Comparison of ENCODE assay signal across 16 mouse cellular contexts in the genomic region with DNA sequence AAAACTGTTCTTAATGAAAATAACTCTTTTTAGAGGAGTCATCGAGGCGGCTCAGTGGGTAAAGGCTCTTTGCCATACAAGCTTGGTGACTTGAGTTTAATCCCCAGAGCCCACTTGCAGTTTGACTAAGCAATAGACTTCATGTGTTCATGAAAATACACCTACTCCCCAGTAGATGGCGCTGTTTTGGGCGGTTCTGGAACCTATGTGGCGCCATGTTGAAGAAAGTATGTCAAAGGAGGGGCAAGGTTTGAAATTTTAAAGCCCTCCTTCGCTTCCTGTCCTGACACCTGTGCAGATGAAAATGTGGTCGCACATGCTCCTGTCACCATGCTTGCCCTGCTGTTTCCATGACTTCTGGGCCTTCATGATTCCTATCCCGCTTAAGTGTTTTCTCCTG. TPM values are rescaled to one million over a fixed set of nuclear protein-coding genes. Genes with fewer than 3 reads are reported as not detected.
A peak's percentile ranks its signal among the peaks of the same experiment; 100 is the strongest.
DNase-seq lines count a peak whose midpoint lies in the region; ATAC-seq and TF ChIP-seq lines count a peak whose summit lies in the region.
"Had no signal": no experiment of that assay in that cellular context is flagged by ENCODE, and none has a peak within 500 bp of the region (broad histone marks: within the 10 kb centered on the region; RNA-seq: fewer than 3 reads in every experiment).

No protein-coding gene starts in this region.

- peak; percentile 38 for TF ChIP-seq RAD21 in MEL (IDR thresholded peaks at IDR 0.05; ENCODE audit: low read depth, low read length)

- H3K9ac ChIP-seq in lung, postnatal 0 days (replicated peaks; ENCODE audit: low read depth): no peak overlapping the region
- no peak overlapping the region for H3K9ac ChIP-seq in MEL (ENCODE audit: control insufficient read depth, low read depth, low read length, poor library complexity, severe bottlenecking)
- no peak overlapping the region for H3K9ac ChIP-seq in neural tube, embryonic 15.5 days (replicated peaks)
- H3K9ac ChIP-seq: hindbrain, embryonic 15.5 days; limb, embryonic 12.5 days; neural tube, embryonic 12.5 days had no signal

- H3K4me3 ChIP-seq in lung, postnatal 0 days (ENCODE audit: low read depth, low read length): no peak overlapping the region
- H3K4me3 ChIP-seq in MEL (ENCODE audit: control insufficient read depth in 1 of 2, insufficient read depth in 1 of 2, low read depth in 2 of 2, low read length in 2 of 2): no peak overlapping the region
- H3K4me3 ChIP-seq in neural tube, embryonic 15.5 days (replicated peaks): no peak overlapping the region
- H3K4me3 ChIP-seq: hindbrain, embryonic 15.5 days; limb, embryonic 12.5 days; megakaryocyte, embryonic 14.5 days; neural tube, embryonic 12.5 days had no signal

- peak; percentile 37 for DNase-seq in heart, adult 11 months
- no peak for DNase-seq in heart, postnatal 36 days
- DNase-seq in lung, postnatal 0 days (ENCODE audit: low spot score): no peak
- DNase-seq in lung, postnatal 4 days: no peak
- peak; percentile 46 for DNase-seq in MEL (ENCODE audit: low read depth, low spot score)
- no peak for DNase-seq in frontal cortex, adult 2 months (ENCODE audit: extremely low spot score in 1 of 2, low spot score in 1 of 2)
- DNase-seq: cerebellum, postnatal 14 days had no signal

- no peaks in the 10 kb centered on the region for H3K27me3 ChIP-seq in lung, postnatal 0 days (replicated peaks; ENCODE audit: insufficient read depth, low read length)
- H3K27me3 ChIP-seq in MEL (ENCODE audit: control insufficient read depth in 1 of 2, insufficient read depth in 2 of 2, low read length in 2 of 2): no peaks in the 10 kb centered on the region
- H3K27me3 ChIP-seq in neural tube, embryonic 15.5 days (replicated peaks): no peaks in the 10 kb centered on the region
- H3K27me3 ChIP-seq: hindbrain, embryonic 15.5 days; limb, embryonic 12.5 days; neural tube, embryonic 12.5 days had no signal

- H3K4me2 ChIP-seq in lung, postnatal 0 days (replicated peaks; ENCODE audit: low read depth, low read length): no peak overlapping the region
- H3K4me2 ChIP-seq in neural tube, embryonic 15.5 days: no peak overlapping the region
- H3K4me2 ChIP-seq: hindbrain, embryonic 15.5 days; limb, embryonic 12.5 days; neural tube, embryonic 12.5 days had no signal

- no peak overlapping the region for H3K27ac ChIP-seq in lung, postnatal 0 days (ENCODE audit: low read length)
- no peak overlapping the region for H3K27ac ChIP-seq in MEL (ENCODE audit: control insufficient read depth, low read depth, low read length)
- no peak overlapping the region for H3K27ac ChIP-seq in neural tube, embryonic 15.5 days (replicated peaks)
- H3K27ac ChIP-seq: hindbrain, embryonic 15.5 days; limb, embryonic 12.5 days; neural tube, embryonic 12.5 days had no signal

- H3K36me3 ChIP-seq in lung, postnatal 0 days (ENCODE audit: insufficient read depth, low read length): no peaks in the 10 kb centered on the region
- no peaks in the 10 kb centered on the region for H3K36me3 ChIP-seq in MEL (ENCODE audit: control insufficient read depth in 1 of 2, insufficient read depth in 2 of 2, low read length in 2 of 2)
- no peaks in the 10 kb centered on the region for H3K36me3 ChIP-seq in neural tube, embryonic 15.5 days
- H3K36me3 ChIP-seq: hindbrain, embryonic 15.5 days; limb, embryonic 12.5 days; neural tube, embryonic 12.5 days had no signal

- TF ChIP-seq EP300 in lung, postnatal 0 days (IDR thresholded peaks at IDR 0.05): no peak
- TF ChIP-seq EP300 in MEL (IDR thresholded peaks at IDR 0.05; ENCODE audit: low read depth in 1 of 2, low read length in 2 of 2): no peak

- intact Hi-C loops in heart, postnatal 36 days (cut with DNase I): no loop called here

- no peaks in the 10 kb centered on the region for H3K9me3 ChIP-seq in lung, postnatal 0 days (ENCODE audit: low read length)
- no peaks in the 10 kb centered on the region for H3K9me3 ChIP-seq in MEL (replicated peaks; ENCODE audit: insufficient read depth, low read length)
- H3K9me3 ChIP-seq in neural tube, embryonic 15.5 days (replicated peaks): no peaks in the 10 kb centered on the region
- H3K9me3 ChIP-seq: hindbrain, embryonic 15.5 days; neural tube, embryonic 12.5 days had no signal

- no peaks in the 10 kb centered on the region for H3K79me2 ChIP-seq in MEL (ENCODE audit: control insufficient read depth, insufficient read depth, low read length, poor library complexity)

- 60% methylated on average over 8 of the region's 8 CpGs for WGBS in lung, postnatal 0 days
- WGBS in neural tube, embryonic 15.5 days: 63% methylated on average over 8 of the region's 8 CpGs

- TF ChIP-seq CTCF in lung, postnatal 0 days (IDR thresholded peaks at IDR 0.05): peak; percentile 50
- TF ChIP-seq CTCF in MEL (IDR thresholded peaks at IDR 0.05 in 2 of 3, conservative IDR thresholded peaks at IDR 0.05 in 1 of 3; ENCODE audit: control insufficient read depth in 1 of 3, insufficient read depth in 1 of 3, low read depth in 2 of 3, low read length in 3 of 3, poor library complexity in 1 of 3, severe bottlenecking in 1 of 3): peak; percentile 55 to 70 (median 66)

- TF ChIP-seq POLR2A in MEL (IDR thresholded peaks at IDR 0.05; ENCODE audit: control insufficient read depth in 1 of 2, insufficient read depth in 1 of 2, low read depth in 1 of 2, low read length in 2 of 2, poor library complexity in 1 of 2): no peak

- ATAC-seq in lung, postnatal 0 days: no peak
- 0 out of 2 replicates have a peak, but pooled peaks have one; percentile 33 for ATAC-seq in neutrophil, adult 5-6 weeks (ENCODE audit: extremely low read depth, insufficient number of reproducible peaks, low FRiP score, poor library complexity, severe bottlenecking)
- ATAC-seq in neural tube, embryonic 15.5 days (ENCODE audit: low FRiP score): no peak

- no peaks in the 10 kb centered on the region for H3K4me1 ChIP-seq in lung, postnatal 0 days (ENCODE audit: insufficient read depth, low read depth, low read length)
- H3K4me1 ChIP-seq in MEL (ENCODE audit: control insufficient read depth in 1 of 2, insufficient read depth in 2 of 2, low read length in 2 of 2): peaks cover 0 to 4% of the 10 kb centered on the region in 2 experiments; a peak in 1 of 4 replicates
- no peaks in the 10 kb centered on the region for H3K4me1 ChIP-seq in neural tube, embryonic 15.5 days
- H3K4me1 ChIP-seq: hindbrain, embryonic 15.5 days; limb, embryonic 12.5 days; neural tube, embryonic 12.5 days had no signal

TF ChIP-seq in MEL, 35 proteins besides CTCF, POLR2A, EP300 and RAD21 (continues in another document):
- TF ChIP-seq SMC3 (IDR thresholded peaks at IDR 0.05; ENCODE audit: low read depth, low read length) (peak; percentile 63), HCFC1 (IDR thresholded peaks at IDR 0.05; ENCODE audit: low read depth, low read length) (no peak), ZKSCAN1 (IDR thresholded peaks at IDR 0.05; ENCODE audit: low read depth, low read length) (no peak), USF2 (IDR thresholded peaks at IDR 0.05; ENCODE audit: borderline replicate concordance in 1 of 2, insufficient read depth in 1 of 2, low read depth in 1 of 2, low read length in 2 of 2) (no peak)

RNA-seq across cellular contexts. Expression of a gene that starts 19.2 kb away (rescaled TPM):
- total RNA-seq in heart, postnatal 36 days (2021): 100 to 1,000 TPM; 286 to 346 TPM
- polyA plus RNA-seq in lung, postnatal 0 days (2015; fragmentation: Nextera tagmentation; extraction: Ambion mirVana): 0.14 and 0.19 TPM in 2 replicates
- 0.13 and 0.19 TPM in 2 replicates for total RNA-seq in MEL (2012; rRNA removed)
- polyA plus RNA-seq in MEL (2012; ENCODE audit: insufficient read depth in 1 of 2, insufficient read length in 2 of 2, low read depth in 1 of 2, low replicate concordance in 2 of 2, missing spikeins in 1 of 2): under 1 TPM in 1 of 2 experiments, not detected in 1; 0.14 TPM
- 0.70 and 0.86 TPM in 2 replicates for total RNA-seq in neutrophil, adult 5-6 weeks (2017)
- polyA plus RNA-seq in frontal cortex, adult 2 months (2012; rRNA removed): 2.5 and 2.8 TPM in 2 replicates
- polyA plus RNA-seq in neural tube, embryonic 15.5 days (2015; fragmentation: Nextera tagmentation; extraction: Ambion mirVana): 0.31 and 0.40 TPM in 2 replicates
- total RNA-seq: granulocyte monocyte progenitor cell, adult 5-6 weeks had no signal
- polyA plus RNA-seq: forebrain, embryonic 11.5 days; hindbrain, embryonic 15.5 days; neural tube, embryonic 12.5 days had no signal

RNA-seq across cellular contexts. Expression of a gene that starts 29.3 kb away (rescaled TPM):
- 1 to 10 TPM; 7.7 to 9.8 TPM for total RNA-seq in heart, postnatal 36 days (2021)
- polyA plus RNA-seq in lung, postnatal 0 days (2015; fragmentation: Nextera tagmentation; extraction: Ambion mirVana): 33.7 and 35.3 TPM in 2 replicates
- total RNA-seq in MEL (2012; rRNA removed): 0.10 and 0.12 TPM in 2 replicates
- polyA plus RNA-seq in MEL (2012; ENCODE audit: insufficient read depth in 1 of 2, insufficient read length in 2 of 2, low read depth in 1 of 2, low replicate concordance in 2 of 2, missing spikeins in 1 of 2): under 1 TPM in 1 of 2 experiments, not detected in 1; 0.24 TPM
- 10.5 and 16.2 TPM in 2 replicates for total RNA-seq in neutrophil, adult 5-6 weeks (2017)
- polyA plus RNA-seq in frontal cortex, adult 2 months (2012; rRNA removed): 7.5 and 10.1 TPM in 2 replicates
- polyA plus RNA-seq in neural tube, embryonic 15.5 days (2015; fragmentation: Nextera tagmentation; extraction: Ambion mirVana): 8.0 and 46.9 TPM in 2 replicates

RNA-seq across cellular contexts. Expression of a gene that starts 39.5 kb away (rescaled TPM):
- total RNA-seq in heart, postnatal 36 days (2021): 1 to 10 TPM; 7.1 to 7.3 TPM
- polyA plus RNA-seq in lung, postnatal 0 days (2015; fragmentation: Nextera tagmentation; extraction: Ambion mirVana): 2.2 and 2.3 TPM in 2 replicates
- not detected in 2 replicates for total RNA-seq in MEL (2012; rRNA removed)
- polyA plus RNA-seq in MEL (2012; ENCODE audit: insufficient read depth in 1 of 2, insufficient read length in 2 of 2, low read depth in 1 of 2, low replicate concordance in 2 of 2, missing spikeins in 1 of 2): not detected
- 339 and 346 TPM in 2 replicates for total RNA-seq in neutrophil, adult 5-6 weeks (2017)
- polyA plus RNA-seq in frontal cortex, adult 2 months (2012; rRNA removed): 9.4 and 14.6 TPM in 2 replicates
- 1.2 and 1.7 TPM in 2 replicates for polyA plus RNA-seq in neural tube, embryonic 15.5 days (2015; fragmentation: Nextera tagmentation; extraction: Ambion mirVana)

RNA-seq across cellular contexts. Expression of a gene that starts 39.5 kb away (rescaled TPM):
- not detected for total RNA-seq in heart, postnatal 36 days (2021)
- 0.32 TPM in 1 of 2 replicates, not detected in the other for polyA plus RNA-seq in lung, postnatal 0 days (2015; fragmentation: Nextera tagmentation; extraction: Ambion mirVana)
- total RNA-seq in MEL (2012; rRNA removed): not detected in 2 replicates
- polyA plus RNA-seq in MEL (2012; ENCODE audit: insufficient read depth in 1 of 2, insufficient read length in 2 of 2, low read depth in 1 of 2, low replicate concordance in 2 of 2, missing spikeins in 1 of 2): not detected
- 23.6 and 30.6 TPM in 2 replicates for total RNA-seq in neutrophil, adult 5-6 weeks (2017)
- polyA plus RNA-seq in frontal cortex, adult 2 months (2012; rRNA removed): 0.02 TPM in 1 of 2 replicates, not detected in the other
- polyA plus RNA-seq in neural tube, embryonic 15.5 days (2015; fragmentation: Nextera tagmentation; extraction: Ambion mirVana): not detected in 2 replicates
- total RNA-seq: adrenal gland, postnatal 4 days; granulocyte monocyte progenitor cell, adult 5-6 weeks had no signal
- polyA plus RNA-seq: forebrain, embryonic 11.5 days; hindbrain, embryonic 15.5 days; limb, embryonic 12.5 days; neural tube, embryonic 12.5 days had no signal

RNA-seq across cellular contexts. Expression of a gene that starts 55.7 kb away (rescaled TPM):
- total RNA-seq in heart, postnatal 36 days (2021): 100 to 1,000 TPM; 154 to 216 TPM
- 139 and 147 TPM in 2 replicates for polyA plus RNA-seq in lung, postnatal 0 days (2015; fragmentation: Nextera tagmentation; extraction: Ambion mirVana)
- total RNA-seq in MEL (2012; rRNA removed): 49.7 and 60.5 TPM in 2 replicates
- 100 to 1,000 TPM; 346 to 848 TPM for polyA plus RNA-seq in MEL (2012; ENCODE audit: insufficient read depth in 1 of 2, insufficient read length in 2 of 2, low read depth in 1 of 2, low replicate concordance in 2 of 2, missing spikeins in 1 of 2)
- 121 and 134 TPM in 2 replicates for total RNA-seq in neutrophil, adult 5-6 weeks (2017)
- 446 and 481 TPM in 2 replicates for polyA plus RNA-seq in frontal cortex, adult 2 months (2012; rRNA removed)
- polyA plus RNA-seq in neural tube, embryonic 15.5 days (2015; fragmentation: Nextera tagmentation; extraction: Ambion mirVana): 357 and 362 TPM in 2 replicates

Comparison
In these comparisons a context has a peak if more than half of its experiments do, and no peak if none do; other contexts are left out.
1. DNase-seq: peak in heart, adult 11 months (single experiment) and MEL (single experiment); none in heart, postnatal 36 days (0 of 2), lung, postnatal 0 days (single experiment), lung, postnatal 4 days (0 of 2) and frontal cortex, adult 2 months (0 of 2).